In the genomic region with DNA sequence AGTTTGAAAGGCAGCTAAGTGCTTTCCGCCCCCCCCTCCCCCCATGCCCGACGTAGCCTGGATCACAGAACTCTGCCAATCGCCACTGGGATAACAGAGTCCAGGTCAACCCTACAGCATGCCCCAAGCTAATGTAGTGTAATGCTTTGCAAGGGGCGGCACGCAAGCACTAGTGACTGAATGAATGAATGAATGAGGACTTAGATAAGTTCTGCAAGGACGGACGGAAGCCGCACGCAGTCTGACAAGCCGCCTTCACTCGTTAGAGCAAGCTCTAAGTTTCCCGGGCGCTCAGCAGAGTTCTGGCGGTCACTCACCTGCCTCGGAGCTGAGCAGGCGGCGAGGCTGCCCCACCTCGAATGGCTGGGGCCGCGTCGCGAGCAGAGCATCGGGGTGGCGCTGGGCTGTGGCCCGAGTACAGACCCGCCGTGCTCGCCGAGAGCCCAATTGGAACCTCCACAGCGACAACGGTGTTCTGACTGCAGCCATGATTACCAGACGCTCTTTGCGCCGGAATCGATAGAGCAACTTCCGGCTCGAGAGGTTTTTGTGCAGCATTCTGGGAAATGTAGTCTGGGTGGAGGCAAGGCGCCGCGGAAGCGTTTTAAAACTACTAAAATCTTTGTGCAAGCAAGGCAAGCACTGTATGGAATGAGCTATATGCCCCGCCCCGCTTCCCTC, we compare ENCODE assay signal across 8 mouse cellular contexts. TPM values are rescaled to one million over a fixed set of nuclear protein-coding genes. Genes with fewer than 3 reads are reported as not detected.
DNase-seq lines count a peak whose midpoint lies in the region; ATAC-seq and TF ChIP-seq lines count a peak whose summit lies in the region.

Gene Mrps22, minus strand, starts transcription at position 505 of the 681 bp plus-strand sequence.

- H3K4me1 ChIP-seq in heart, embryonic 12.5 days (replicated peaks) = peaks cover 12% of the 10 kb centered on the region
- peaks cover 9% of the 10 kb centered on the region for H3K4me1 ChIP-seq in kidney, postnatal 0 days (replicated peaks; ENCODE audit: insufficient read depth, low read length)
- peaks cover 8% of the 10 kb centered on the region; the same call in 1 of the 2 replicates for H3K4me1 ChIP-seq in liver, embryonic 11.5 days (replicated peaks; ENCODE audit: control insufficient read depth, insufficient read depth, low read length)
- peaks cover 5% of the 10 kb centered on the region; the same call in 1 of the 2 replicates for H3K4me1 ChIP-seq in stomach, embryonic 14.5 days (ENCODE audit: control insufficient read depth, insufficient read depth, low read length)

- H3K27ac ChIP-seq in heart, embryonic 12.5 days (ENCODE audit: poor library complexity, severe bottlenecking) = peak within 1 kb of the TSS; percentile 27
- H3K27ac ChIP-seq in kidney, postnatal 0 days = peak within 1 kb of the TSS; percentile 58; the same call in 1 of the 2 replicates
- H3K27ac ChIP-seq in liver, embryonic 11.5 days (ENCODE audit: low read depth, low read length) = peak within 1 kb of the TSS; percentile 61
- H3K27ac ChIP-seq in stomach, embryonic 14.5 days (ENCODE audit: low read length) = no peak within 1 kb of the TSS

- WGBS in heart, embryonic 12.5 days = under 1% methylated on average over 44 of the region's 44 CpGs
- WGBS in kidney, postnatal 0 days = under 1% methylated on average over 44 of the region's 44 CpGs
- under 1% methylated on average over 44 of the region's 44 CpGs for WGBS in liver, embryonic 11.5 days
- WGBS in stomach, embryonic 14.5 days = under 1% methylated on average over 44 of the region's 44 CpGs

- DNase-seq in CD4-positive, CD25-positive, alpha-beta regulatory T cell, adult 2 months (ENCODE audit: low read depth, low spot score) = peak; percentile 91
- DNase-seq in brain, embryonic 18.5 days (ENCODE audit: low read depth, low spot score) = peak; percentile 71
- DNase-seq in kidney, postnatal 0 days (ENCODE audit: low spot score) = peak; percentile 93
- DNase-seq in liver, embryonic 11.5 days (ENCODE audit: low spot score) = peak; percentile 80
- DNase-seq in naive thymus-derived CD4-positive, alpha-beta T cell, adult 2 months (ENCODE audit: low read depth) = peak; percentile 90

- H3K27me3 ChIP-seq in heart, embryonic 12.5 days (replicated peaks) = no peaks in the 10 kb centered on the region; the same call in 1 of the 2 replicates
- H3K27me3 ChIP-seq in kidney, postnatal 0 days (ENCODE audit: insufficient read depth, low read length) = no peaks in the 10 kb centered on the region
- no peaks in the 10 kb centered on the region for H3K27me3 ChIP-seq in liver, embryonic 11.5 days (replicated peaks; ENCODE audit: control insufficient read depth, insufficient read depth, low read length)
- no peaks in the 10 kb centered on the region for H3K27me3 ChIP-seq in stomach, embryonic 14.5 days (ENCODE audit: control insufficient read depth, insufficient read depth, low read length)

- peaks cover 23% of the 10 kb centered on the region for H3K36me3 ChIP-seq in heart, embryonic 12.5 days
- peaks cover 15% of the 10 kb centered on the region for H3K36me3 ChIP-seq in kidney, postnatal 0 days (ENCODE audit: insufficient read depth, low read length)
- peaks cover 15% of the 10 kb centered on the region for H3K36me3 ChIP-seq in liver, embryonic 11.5 days (ENCODE audit: control insufficient read depth, insufficient read depth, low read length)
- H3K36me3 ChIP-seq in stomach, embryonic 14.5 days (ENCODE audit: control insufficient read depth, insufficient read depth, low read length) = peaks cover 13% of the 10 kb centered on the region

- no peak for TF ChIP-seq CTCF in kidney, postnatal 0 days (IDR thresholded peaks at IDR 0.05; ENCODE audit: low read depth)

- peak within 1 kb of the TSS; percentile 80 for H3K9ac ChIP-seq in heart, embryonic 12.5 days
- H3K9ac ChIP-seq in kidney, postnatal 0 days (ENCODE audit: low read depth, low read length) = peak within 1 kb of the TSS; percentile 80
- peak within 1 kb of the TSS; percentile 86 for H3K9ac ChIP-seq in liver, embryonic 11.5 days (ENCODE audit: low read depth, low read length)
- peak within 1 kb of the TSS; percentile 62 for H3K9ac ChIP-seq in stomach, embryonic 14.5 days (replicated peaks; ENCODE audit: low read depth, low read length)

- H3K4me2 ChIP-seq in heart, embryonic 12.5 days = peak within 1 kb of the TSS; percentile 97
- peak within 1 kb of the TSS; percentile 95 for H3K4me2 ChIP-seq in kidney, postnatal 0 days (ENCODE audit: low read length)
- H3K4me2 ChIP-seq in liver, embryonic 11.5 days = peak within 1 kb of the TSS; percentile 90
- H3K4me2 ChIP-seq in stomach, embryonic 14.5 days (replicated peaks; ENCODE audit: low read depth, low read length) = peak within 1 kb of the TSS; percentile 83

- ATAC-seq in erythroid progenitor cell, adult 5-6 weeks (replicated peaks; ENCODE audit: low FRiP score, poor library complexity, severe bottlenecking) = peak; percentile 93
- peak; percentile 85 for ATAC-seq in heart, embryonic 12.5 days (ENCODE audit: insufficient number of reproducible peaks, low FRiP score)
- peak; percentile 93 for ATAC-seq in kidney, postnatal 0 days (replicated peaks; ENCODE audit: low FRiP score, low read depth)
- ATAC-seq in liver, embryonic 11.5 days (replicated peaks; ENCODE audit: low FRiP score) = peak; percentile 91
- peak; percentile 97 for ATAC-seq in stomach, embryonic 14.5 days (ENCODE audit: insufficient number of reproducible peaks, insufficient read depth, low FRiP score, low read depth)

- peaks cover 4% of the 10 kb centered on the region; the same call in 1 of the 2 replicates for H3K9me3 ChIP-seq in heart, embryonic 12.5 days (replicated peaks)
- H3K9me3 ChIP-seq in kidney, postnatal 0 days (replicated peaks; ENCODE audit: low read length) = no peaks in the 10 kb centered on the region
- peaks cover 3% of the 10 kb centered on the region for H3K9me3 ChIP-seq in liver, embryonic 11.5 days (ENCODE audit: control insufficient read depth, low read length)
- 0 out of 2 replicates have a peak, but pooled peaks cover 3% of the 10 kb centered on the region for H3K9me3 ChIP-seq in stomach, embryonic 14.5 days (ENCODE audit: control insufficient read depth, low read depth, low read length)

- peak within 1 kb of the TSS; percentile 76 for H3K4me3 ChIP-seq in heart, embryonic 12.5 days
- peak within 1 kb of the TSS; percentile 92 for H3K4me3 ChIP-seq in kidney, postnatal 0 days (replicated peaks; ENCODE audit: low read depth, low read length)
- H3K4me3 ChIP-seq in liver, embryonic 11.5 days (ENCODE audit: low read depth, low read length) = peak within 1 kb of the TSS; percentile 93
- peak within 1 kb of the TSS; percentile 77 for H3K4me3 ChIP-seq in stomach, embryonic 14.5 days (ENCODE audit: low read depth, low read length)

RNA-seq across cellular contexts. Expression of gene Mrps22, which starts in this region (rescaled TPM):
- total RNA-seq in erythroid progenitor cell, adult 5-6 weeks (2015; ENCODE audit: low replicate concordance) = 6.8 and 19.3 TPM in 2 replicates
- 13.5 and 17.3 TPM in 2 replicates for total RNA-seq in erythroid progenitor cell, adult 5-6 weeks (2017; ENCODE audit: low replicate concordance)
- polyA plus RNA-seq in heart, embryonic 12.5 days (2016; fragmentation: Nextera tagmentation; extraction: Ambion mirVana) = 58.8 and 61.9 TPM in 2 replicates
- polyA plus RNA-seq in kidney, postnatal 0 days (2015; fragmentation: Nextera tagmentation; extraction: Ambion mirVana) = 47.2 and 51.1 TPM in 2 replicates
- polyA plus RNA-seq in liver, embryonic 11.5 days (2014; fragmentation: Nextera tagmentation; extraction: Ambion mirVana) = 85.4 and 96.5 TPM in 2 replicates
- 48.2 and 51.0 TPM in 2 replicates for polyA plus RNA-seq in stomach, embryonic 14.5 days (2014; fragmentation: Nextera tagmentation; extraction: Ambion mirVana)
